Mouse (Mus musculus): Measurements from ENCODE around the gene Fgfr2. TPM values are rescaled to one million over a fixed set of nuclear protein-coding genes. Genes with fewer than 3 reads are reported as not detected.

Fgfr2 gene
- total RNA-seq, 2 experiments from 2014 or later: 0.26 to 0.51 TPM

DNA sequence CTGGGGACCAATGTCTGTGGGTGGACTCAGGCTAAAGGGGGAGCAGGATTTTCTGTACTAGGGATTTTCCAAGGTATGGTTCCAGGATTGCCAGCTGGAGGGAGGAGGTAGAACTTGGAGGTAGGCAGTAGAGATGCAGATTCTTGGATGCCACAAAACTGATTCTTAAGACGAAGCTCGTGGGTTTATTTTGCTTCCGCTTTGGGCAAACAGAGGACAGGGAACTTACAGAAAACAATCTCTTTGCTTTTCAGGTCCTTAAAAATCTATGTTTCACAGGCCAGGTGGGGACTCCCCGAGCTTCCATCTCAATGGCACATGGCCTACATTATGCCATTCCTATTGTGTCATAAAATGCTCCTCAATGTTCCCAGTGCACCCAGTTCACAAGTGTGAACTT, 358.8 kb downstream of the Fgfr2 start:
- ATAC-seq (ENCODE audit: poor library complexity, severe bottlenecking): no peak

DNA sequence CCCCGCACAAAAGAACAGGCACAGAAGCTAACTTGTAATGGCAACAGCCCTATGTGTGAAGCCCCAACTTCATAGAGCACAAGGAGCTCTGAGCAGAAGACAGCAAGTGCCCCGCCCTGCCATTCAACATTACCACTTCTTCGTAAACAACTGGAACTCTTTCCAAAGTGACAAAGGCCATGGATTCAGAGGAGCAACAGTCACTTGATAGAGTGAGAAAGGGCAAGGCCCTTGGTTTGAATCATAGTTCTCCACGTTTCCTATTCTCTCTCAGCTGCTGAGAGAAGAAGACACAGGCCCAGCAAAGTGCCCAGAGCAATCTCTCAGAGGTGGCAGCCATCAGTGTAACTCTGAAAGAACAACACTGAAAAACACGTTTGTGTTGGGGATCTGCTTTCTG, 359.2 kb downstream of the Fgfr2 start:
- no peak for ATAC-seq (ENCODE audit: poor library complexity, severe bottlenecking)

DNA sequence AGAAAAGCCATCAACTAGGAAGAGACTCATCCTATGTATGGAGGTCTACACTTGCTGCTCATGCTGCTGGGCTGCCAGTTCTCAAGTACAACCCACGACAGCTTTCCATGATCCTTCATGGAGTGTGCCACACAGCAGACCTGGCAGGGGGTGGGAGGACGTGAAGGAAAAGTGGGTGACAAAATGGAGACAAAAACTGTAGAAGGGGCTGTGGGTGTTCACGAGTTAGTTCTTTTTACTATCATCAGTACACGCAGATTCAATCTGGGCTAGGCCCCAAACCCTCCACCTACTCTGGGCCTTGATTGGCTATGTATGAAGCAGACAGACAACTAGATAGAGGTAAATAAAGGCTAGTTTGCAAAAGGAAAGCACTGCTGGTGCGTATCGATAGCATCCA, 359.8 kb downstream of the Fgfr2 start:
- ATAC-seq (ENCODE audit: poor library complexity, severe bottlenecking): no peak

DNA sequence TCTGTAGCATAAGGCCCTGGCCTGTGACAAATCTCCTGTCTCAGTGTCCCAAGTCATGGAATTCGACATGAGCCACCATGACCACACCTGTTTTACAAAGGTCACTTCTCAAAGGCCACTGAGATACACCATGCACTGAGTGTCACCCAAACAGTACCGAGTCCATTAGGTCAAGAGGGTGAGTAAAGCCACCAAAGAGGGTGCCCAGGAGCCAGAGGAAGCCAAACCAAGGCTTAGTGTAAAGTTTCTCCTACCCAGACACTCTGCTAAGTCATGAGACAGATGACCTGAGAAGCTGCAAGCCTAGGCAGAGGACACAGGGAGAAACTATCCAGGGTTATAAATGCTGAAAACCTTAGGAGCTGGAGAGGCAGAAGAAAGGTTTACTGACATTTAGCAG, 361.7 kb downstream of the Fgfr2 start:
- ATAC-seq (ENCODE audit: poor library complexity, severe bottlenecking): no peak

DNA sequence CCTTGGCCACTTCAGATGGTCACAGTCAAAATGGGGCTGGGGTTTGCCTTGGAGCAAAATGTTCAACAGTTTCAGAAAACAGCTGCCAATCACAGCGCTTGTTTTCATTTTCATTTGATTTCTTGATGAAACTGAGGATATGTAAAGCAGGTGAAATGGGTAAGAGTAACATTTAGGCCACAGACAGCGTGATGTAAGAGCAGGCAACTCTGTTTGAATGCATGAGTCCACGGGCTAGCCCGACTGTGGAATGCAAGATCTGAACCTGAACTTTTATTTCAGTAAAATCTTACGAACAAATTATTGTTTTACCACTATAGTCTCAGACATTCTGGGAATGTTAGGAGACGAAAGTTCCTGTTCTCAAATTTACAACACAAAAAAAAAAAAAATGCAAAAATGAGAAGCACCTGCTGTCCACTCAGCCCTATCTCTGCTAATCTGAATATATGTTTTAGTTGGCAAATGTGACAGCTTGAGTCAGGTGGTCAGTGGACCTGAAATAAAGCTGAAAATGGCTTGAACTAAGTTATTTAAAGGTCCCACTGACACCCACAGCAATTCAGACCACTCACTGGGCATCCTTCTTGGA, 362.5 kb downstream of the Fgfr2 start:
- no peak for ATAC-seq (ENCODE audit: poor library complexity, severe bottlenecking)

DNA sequence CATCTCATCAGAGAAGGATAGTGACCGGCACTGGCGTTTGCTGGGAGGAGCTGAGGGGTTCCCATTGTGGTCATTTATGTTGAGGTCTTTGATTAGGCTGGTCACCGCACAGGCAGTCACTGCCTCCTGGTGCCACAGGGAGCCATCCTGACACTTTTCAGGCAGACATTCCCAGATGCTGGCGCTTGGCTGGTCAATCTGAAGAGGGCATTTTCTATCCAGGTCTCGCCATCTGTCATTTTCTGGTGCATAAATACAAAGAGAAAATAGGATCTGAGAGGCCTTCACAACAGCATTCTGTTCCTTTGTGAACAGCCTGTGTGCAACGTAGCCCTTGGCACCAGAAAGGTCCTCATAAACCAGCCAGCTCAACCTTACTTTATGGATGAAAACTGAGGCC, 363.2 kb downstream of the Fgfr2 start:
- ATAC-seq (ENCODE audit: poor library complexity, severe bottlenecking): no peak

DNA sequence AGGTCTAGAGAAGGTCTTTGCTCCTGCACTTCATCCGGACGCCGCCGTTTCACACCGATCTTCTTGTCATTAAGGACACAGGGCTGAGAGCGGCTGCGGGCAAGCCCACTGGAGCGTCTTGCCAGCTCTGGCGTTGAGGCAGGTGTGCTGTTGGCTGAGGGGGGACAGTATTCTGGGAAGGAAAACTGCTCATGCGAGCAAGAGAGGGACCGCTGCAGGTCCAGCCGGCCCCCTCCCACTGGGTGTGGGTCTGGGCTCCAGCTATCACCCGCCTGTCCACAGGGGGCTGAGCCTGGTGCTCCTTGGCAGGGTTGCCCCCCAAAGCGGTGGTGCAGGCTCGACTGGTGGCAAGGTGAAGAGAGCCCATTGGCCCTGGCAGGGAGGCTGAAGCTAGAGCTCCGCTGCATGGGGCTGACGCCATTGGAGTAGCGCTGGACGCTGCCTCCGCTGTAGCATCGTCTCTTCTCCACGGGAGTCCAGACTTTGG, 363.7 kb downstream of the Fgfr2 start:
- ATAC-seq (ENCODE audit: poor library complexity, severe bottlenecking): no peak

DNA sequence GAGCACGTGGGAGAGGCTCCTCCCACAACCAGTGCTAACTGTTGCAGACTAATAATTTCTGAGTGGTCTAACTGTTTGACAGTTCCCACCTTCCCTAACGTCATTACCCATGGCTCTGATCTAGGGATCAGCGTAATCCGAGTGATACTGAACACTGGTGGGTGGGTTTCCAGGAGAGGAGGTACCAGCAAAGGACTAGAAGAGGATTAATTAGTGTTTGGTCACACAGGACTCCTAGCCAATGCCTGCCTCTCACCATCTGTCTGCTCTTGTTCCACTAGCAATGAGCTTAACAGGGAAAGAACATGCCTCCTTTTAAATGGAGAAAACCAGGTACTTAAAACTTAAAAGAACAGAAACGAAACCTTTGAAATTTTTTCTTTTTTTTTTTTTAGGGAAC, 364.3 kb downstream of the Fgfr2 start:
- no peak for ATAC-seq (ENCODE audit: poor library complexity, severe bottlenecking)

DNA sequence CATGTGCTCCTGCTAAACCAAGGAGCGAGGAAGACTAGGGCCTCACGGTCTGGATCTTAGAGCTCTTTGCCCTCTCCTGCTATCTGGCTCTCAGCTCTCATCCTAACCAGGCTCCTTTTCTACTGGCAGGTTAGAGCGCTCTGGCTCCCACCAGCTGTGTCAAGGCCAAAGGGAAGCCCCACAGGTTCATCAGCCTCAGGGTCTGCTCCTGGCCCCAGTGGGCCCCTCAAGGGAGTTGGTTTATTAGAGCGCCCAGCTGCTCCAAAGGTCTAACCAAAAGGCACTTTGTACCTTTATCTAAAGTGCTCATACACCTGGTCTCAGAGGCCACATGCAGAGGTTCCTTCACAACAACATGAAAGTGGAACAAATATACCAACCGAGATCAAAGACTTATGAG, 366.8 kb downstream of the Fgfr2 start:
- no peak for ATAC-seq (ENCODE audit: poor library complexity, severe bottlenecking)

DNA sequence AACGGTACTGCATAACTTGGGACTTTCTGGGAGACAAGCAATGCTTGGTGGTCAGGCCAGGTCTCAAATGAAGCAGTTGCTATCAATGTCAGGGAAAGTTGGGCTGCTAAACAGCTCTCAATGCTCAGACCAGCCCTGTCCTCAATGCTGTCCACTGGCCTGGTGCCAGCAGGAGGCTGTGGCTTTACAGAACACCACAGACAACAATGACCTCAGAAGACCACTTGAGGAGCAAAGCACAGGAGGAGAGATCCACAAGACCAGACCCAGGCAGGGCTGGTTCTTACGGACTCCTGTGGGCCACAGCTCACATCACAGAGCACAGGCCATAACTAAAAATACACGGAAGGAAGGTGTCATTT, 368.8 kb downstream of the Fgfr2 start:
- no peak for ATAC-seq (ENCODE audit: poor library complexity, severe bottlenecking)

DNA sequence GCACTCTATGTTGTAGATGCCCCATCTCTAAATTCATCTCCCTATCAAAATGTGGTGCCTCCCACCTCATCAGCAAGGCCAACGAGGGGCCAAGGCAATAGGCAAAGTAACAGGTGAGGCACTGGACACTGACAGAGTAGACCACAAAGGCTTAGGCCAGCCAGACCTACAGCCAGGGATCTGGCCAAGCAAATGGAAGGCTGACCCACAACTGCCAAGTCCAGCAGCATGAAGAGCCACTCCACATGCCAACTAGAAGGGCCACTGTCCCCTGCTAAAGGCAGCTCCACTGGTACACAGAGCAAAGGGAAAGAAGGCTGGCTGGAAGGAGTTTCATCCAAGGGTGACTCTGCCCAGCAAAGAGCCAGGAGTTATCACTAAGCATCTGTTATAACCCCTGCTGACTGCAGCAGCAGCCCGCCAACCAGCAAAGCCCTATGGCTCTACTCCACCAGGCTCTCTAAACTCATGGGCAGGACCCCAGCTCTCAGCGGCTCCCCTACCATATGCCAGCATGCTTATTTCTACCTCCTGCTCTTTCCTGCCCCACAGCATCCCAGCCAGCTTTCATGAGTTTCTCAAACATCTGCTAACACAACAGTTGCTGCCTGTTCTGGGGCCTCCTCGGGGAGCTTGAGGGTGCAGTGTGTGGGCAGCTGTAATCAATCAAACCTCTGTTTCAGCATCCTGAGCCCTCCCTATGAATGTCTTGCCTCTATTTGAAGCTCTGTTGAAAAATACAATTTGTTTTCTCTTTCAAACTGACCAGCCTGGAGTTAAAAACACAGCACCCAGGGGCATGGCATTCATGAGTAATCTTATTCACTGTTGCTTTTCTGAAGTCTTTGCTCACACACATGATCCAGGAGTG, 369.4 kb downstream of the Fgfr2 start:
- ATAC-seq (ENCODE audit: poor library complexity, severe bottlenecking): no peak

DNA sequence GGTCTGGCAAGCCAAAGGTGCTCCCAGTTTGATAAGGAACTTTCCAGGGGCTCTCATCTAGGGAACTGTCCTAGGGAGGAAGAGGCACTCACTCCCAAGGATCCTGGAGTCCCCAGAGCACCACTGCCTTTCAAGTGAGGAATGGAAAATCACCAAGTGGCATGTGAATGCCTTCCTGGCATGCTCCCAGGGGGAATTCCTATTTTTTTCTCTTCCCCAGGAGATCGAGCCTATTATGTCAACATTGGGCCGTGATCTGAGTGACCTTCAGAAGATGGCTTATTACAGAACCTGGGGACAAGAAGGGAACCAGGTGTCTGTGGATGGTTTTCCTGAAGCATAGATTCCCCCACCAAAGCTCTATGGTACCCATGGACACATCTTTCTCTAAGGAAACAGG, 371.4 kb downstream of the Fgfr2 start:
- no peak for ATAC-seq (ENCODE audit: poor library complexity, severe bottlenecking)

DNA sequence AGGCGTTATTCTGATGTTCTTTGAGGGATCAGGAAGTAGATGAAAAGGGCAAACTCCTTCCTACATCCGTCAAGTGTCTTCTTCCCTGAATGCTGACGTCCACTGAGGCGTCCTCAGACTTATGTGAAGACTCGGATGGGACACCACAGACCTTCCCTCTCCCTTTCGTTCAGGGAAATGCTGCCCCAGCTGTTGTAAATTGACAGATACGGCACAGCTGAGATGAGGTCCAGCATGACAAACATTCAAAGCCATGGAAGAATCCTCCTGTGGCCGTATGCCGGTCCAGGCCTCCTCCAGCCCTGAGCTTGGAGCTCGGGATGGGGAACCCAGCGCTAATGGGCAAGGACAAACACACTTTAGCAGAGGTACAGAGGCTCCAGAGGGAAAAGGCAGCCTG, 373.6 kb downstream of the Fgfr2 start:
- no peak for ATAC-seq (ENCODE audit: poor library complexity, severe bottlenecking)

DNA sequence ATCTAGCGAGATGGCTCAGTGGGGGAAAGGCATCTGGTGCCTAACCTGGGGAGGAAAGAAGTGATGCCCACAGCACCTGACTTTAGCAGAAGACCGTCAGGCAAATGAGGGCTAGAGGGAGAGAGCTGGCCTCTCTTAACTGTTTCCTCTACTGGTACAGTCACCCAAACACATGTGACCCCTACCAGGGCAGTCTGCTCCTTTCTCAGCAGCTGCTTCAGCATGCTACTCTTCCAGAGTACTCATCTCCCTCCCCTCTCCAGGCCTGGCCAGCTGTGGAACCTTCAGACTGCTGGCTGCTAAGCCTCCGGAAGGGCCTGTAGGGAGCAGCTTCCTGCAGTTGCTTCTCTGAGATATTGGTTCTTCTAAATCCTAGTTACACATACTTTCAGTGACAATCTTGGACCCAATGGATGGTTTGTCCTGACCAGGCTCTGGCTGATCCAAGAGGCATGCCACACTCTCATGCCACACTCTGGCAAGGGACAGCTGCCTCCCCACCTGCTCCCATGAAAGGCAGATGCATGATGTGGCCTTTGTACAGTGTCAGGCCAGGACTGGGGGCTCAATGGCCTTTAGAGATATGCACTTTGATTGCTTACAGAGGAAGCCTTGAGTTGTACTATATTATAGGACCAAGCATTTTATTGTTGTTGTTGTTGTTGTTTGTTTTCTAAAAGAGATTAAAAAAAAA, 374.9 kb downstream of the Fgfr2 start:
- no peak for ATAC-seq (ENCODE audit: poor library complexity, severe bottlenecking)

DNA sequence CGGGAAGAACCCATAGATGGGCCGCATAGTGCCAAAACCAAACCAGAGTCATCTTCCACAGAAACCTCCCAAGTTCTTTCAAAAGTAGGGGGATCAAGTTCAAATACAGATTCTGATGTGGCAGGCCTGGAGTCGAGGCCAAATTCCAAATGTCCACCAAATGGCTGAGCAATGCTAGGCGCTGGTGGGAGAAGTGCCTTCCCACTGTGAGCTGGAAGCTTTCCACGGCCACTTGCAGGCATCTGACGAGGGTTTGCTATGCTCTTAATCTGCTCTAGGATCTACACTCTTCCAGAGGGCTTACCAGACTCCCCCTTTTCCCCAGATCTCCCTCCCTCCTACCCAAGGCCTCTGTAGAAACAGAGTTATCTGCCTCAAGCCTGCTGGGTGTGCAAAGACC, 376.1 kb downstream of the Fgfr2 start:
- no peak for ATAC-seq (ENCODE audit: poor library complexity, severe bottlenecking)

DNA sequence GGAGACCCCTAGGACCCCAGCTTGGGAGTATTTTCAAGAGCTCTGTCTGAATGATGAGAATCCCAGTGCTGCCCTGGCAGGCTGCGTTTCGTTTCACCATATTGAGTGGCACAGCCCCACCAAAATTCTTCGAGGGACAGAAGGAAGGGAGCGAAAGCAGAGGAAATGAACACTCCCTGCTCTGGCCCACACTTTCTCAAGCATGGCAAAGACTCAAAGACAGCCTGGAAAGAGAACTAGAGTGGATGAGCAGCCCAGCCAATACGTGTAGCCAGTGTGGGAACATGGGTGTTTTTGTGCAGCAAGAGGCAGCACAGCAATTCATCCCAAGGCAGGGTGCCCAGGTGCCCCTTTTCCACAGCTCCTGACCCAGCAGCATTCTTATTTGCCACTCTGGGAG, 380.2 kb downstream of the Fgfr2 start:
- ATAC-seq (ENCODE audit: poor library complexity, severe bottlenecking): no peak

DNA sequence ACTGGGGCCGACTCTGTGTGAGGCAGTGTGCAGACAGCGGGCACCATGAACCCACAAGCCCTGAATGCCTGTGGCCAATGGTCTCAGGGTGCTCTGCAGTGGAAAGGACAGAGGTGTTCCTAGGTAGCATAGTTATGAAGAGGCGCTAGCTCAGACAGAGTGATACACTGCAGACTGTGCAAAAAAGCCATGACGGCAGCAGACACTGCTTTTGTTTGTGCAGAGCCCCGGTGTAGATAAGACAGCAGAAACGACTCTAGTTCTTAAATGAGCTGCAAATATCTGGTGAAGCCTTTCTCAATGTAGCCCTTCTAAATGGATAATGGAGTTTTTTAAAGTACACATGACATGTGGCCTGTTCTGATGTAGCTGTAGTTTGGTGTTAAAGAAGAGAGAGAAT, 383.3 kb downstream of the Fgfr2 start:
- no peak for ATAC-seq (ENCODE audit: poor library complexity, severe bottlenecking)

DNA sequence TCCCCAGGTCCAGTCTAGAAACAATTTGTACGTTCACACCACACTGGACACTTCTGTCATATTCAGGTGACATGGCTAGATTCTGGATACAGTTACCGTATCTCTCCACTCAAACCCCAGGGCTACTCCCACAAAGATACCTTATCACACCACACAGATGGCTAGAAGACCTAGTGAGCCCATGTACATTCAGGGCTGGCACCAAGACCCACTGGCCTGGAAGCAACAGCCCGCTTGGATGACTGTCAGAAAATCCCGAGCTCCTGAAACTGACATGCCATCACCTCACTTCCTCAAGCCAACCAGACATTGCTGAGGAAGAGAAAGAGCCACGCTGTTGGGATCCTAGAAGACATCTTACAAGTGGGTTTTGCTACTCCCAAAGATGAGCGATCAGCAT, 384.3 kb downstream of the Fgfr2 start:
- ATAC-seq (ENCODE audit: poor library complexity, severe bottlenecking): no peak

DNA sequence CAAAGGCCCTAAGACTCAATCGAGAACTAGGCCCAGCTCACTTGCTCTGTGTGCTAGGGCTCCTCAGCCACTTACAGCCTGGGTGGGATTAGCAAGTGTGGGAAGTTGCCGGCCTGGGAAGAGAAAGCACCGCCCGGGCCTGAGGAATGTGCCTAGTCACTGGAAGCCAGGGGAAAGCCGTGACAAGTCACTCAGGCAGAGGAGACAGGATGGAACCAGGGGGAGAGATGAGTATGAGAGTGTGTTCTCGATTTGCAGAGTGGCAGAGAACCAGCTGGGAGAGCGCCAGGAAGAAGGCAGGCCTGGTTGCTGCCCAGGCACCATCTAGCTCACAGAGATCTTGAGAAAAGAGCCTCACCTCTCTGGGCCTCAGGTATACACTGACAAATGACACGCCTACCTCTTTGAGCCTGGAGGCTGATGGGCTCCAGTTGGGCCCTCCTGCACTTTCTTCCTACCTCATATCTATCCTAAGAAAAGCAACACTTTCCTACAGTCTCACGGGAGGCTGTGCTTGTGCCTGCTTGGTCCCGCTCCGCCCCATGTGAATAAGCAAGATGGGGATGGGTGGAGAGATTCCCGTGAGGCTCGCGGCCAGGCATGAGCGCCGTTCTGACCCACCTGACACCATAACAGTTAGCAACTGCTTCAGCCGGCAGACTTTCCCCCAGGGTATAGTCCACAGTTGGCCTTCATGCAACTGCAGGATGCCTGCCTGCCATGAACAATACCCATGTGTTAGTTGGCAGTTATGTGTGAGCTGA, 386.9 kb downstream of the Fgfr2 start:
- no peak for ATAC-seq (ENCODE audit: poor library complexity, severe bottlenecking)

DNA sequence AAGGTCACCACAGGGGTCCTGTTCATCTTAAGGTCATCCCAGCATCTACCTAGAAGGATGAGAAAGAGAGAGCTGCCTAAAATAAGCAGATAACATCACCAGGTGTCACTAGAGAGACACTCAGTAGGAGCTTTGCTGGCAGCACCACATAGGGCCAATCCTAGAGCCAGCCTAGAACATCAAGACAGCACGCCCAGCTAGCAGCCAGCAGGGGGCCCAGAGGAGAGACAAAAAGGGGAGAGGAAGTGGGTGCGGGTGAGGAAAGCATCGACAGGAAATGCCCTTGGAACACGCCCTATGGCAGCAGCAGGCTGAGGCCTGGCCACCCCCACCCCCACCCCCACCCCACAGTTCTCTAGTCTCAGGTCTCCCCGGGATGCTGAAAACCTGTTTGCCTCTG, 388.0 kb downstream of the Fgfr2 start:
- peak; percentile 97 for ATAC-seq (ENCODE audit: poor library complexity, severe bottlenecking)

DNA sequence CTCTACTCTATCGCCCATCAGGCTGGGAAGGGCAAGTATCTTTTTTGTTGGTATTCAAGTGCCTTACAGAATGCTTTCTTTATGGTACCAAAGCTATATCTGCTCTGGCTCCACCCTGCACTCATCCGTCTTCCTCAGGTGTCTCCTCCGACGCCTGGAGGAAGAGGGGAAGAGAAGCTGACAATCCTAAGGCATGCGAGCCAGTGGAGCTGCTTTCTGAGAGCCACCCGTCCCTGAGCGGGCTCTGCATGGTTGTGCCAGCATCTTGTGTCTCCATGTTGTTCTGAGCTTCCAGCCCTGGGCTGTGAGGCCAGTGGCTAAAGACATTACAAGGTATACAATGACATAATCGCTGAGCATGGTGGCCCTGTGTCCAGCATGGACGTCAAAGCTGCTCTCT, 388.9 kb downstream of the Fgfr2 start:
- no peak for ATAC-seq (ENCODE audit: poor library complexity, severe bottlenecking)
